Mouse (Mus musculus): ENCODE measurements at regions not wholly inside any gene's neighbourhood (a gene's known extent, or its start where the extent isn't known, plus 50 kb on each side); places are given as distances from the start of the nearest gene placed in this dataset.

DNA sequence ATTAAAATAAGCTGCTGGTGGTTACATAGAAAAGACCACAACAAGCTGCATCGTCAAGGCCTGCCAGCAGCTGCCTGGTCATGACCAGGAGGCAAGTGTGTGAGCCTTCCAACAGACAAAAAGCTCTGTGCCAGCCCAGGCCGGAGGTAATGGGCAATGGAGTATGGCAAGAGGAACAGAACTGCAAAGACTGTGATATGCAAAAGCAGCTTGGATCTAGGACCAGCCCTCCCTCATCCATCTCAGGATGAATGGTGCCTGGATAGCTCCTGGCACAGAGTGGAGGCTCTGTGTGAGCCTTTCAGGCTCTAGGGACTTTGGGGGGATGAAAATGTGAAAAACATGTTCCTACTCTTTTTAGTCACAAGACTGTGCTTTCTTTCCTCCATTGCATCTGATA, 402.5 kb upstream of the Tnp1 start:
- peak; percentile 10 for DNase-seq

- no peak for DNase-seq
These were observed 395.7 kb upstream of the Tnp1 start for GRCm38 (mm10) chr1:73411452-73411851.

GRCm38 (mm10) chr1:73399178-73399577, 383.5 kb upstream of the Tnp1 start:
- DNase-seq, result no peak

DNA sequence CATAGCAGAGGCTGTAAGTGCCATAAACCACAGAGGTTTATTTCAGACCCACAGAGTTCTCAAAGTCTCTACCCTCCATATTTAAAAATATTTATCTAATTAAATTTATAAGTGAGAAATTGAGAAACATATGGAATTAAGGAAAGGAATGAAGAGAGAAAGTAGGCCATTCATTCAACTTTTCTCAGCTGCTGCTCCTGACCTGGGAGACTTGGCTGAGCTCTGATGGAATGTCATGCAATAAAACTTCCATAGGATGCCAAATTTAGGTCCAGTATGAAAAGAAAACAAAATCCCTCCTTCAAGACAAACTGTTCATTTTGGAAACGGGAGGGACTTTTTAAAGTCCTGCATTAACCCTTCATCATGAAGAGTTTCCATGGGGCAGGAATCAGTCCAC, 379.3 kb upstream of the Tnp1 start:
- DNase-seq, result no peak

GRCm38 (mm10) chr1:73394466-73394865, 378.8 kb upstream of the Tnp1 start:
- no peak for DNase-seq

DNA sequence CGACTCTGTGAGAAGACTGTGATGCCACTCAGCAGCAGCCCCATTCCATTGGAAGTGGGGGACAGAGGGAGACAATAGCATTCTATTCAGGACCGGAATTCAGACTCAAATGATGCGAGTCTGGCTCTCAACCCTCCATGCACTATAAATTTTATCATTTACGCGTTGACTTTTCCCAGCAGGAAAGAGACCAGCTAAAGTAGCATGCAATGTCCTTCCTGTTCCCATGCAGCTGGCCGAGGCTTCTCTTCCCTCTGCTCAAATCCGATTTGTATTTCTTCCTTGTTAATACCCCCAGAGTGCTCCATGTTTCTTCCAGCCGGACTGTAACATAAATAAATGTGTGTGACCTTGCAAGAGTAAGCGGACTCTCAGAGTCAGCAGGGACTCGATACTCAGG, 376.4 kb upstream of the Tnp1 start:
- DNase-seq, result no peak

DNA sequence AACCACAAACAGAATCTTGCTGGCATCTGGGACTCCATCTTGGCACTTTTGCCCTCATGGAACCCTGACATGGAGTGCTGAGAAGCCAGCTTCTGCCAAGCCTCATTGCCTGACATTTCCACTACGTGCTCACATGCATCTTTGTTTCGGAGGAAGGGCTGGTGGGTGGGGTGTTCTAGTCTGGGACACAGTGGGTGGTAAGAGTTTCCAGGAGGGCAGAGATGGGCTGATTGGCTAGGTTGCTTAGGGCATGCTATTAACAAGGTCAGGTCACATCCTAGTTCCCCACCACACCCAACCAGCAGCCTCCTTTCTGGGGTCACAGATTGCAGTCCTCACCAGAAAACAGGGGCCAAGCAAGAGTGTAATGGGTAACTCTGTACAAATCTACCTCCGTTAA, 374.3 kb upstream of the Tnp1 start:
- DNase-seq, result no peak

- no peak for DNase-seq
These were observed 373.5 kb upstream of the Tnp1 start for GRCm38 (mm10) chr1:73389174-73389573.

DNA sequence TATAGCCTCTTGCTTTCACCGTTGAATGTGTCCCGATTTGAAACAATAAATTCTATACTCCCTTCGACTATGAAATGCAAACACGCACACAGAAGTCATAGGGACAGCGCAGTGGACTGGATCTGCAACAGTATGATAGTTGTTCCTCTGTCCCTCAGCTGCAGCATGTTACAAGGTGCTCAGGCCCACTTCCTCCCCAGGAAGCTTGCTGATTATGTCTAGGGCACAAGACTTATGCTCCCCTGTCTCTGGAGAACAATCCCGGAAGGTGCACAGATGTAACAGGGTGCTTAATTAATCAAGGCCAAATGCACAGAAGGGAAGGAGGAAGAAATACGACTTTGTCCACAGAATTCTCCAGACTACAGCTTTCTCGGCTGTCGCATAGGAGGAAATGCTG, 365.9 kb upstream of the Tnp1 start:
- DNase-seq, result no peak

DNA sequence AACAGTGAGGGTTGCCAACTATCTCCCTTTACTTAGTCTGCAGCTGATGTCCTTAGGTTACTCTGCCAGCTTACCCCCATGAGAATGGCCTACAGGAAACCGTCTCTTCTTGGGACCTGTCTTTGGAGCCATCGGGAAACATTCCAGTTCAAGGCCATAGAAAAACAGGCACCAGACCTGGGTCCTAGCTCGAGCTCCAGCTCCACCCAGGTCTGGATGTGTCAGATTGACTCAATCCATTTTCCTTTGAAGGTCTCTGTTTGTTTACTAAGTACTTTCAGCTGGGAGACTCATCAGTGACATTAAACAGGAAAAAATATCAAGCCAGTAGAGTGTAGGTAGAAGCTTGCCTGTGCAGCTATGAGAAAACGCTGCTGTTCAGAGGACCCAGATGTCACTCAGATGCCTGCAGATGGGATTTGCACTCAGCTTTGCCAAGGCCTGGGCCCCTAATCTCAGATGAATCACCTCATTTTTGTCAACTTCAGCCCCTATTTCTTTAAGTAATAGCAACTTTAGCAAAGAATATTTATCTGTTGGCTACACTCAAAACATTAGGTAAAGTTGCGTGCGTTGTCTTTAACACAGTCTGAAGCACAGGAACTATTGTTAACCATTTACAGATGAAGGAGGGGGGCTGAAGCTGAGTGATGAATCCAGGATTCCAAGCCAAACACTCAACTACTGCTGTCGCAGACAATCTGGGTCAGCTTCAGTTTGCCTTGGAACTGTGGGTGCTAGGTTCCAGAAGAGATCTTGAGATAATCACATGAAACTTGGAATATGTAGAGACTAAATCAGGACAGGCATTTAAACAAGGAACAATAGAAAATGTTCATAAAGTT, 359.0 kb upstream of the Tnp1 start:
- DNase-seq, result no peak

- no peak for DNase-seq
These were observed 352.5 kb upstream of the Tnp1 start for GRCm38 (mm10) chr1:73368222-73368621.

GRCm38 (mm10) chr1:73365842-73366241, 350.1 kb upstream of the Tnp1 start:
- DNase-seq, result no peak

GRCm38 (mm10) chr1:73364300-73364683, 348.6 kb upstream of the Tnp1 start:
- DNase-seq, result no peak

- DNase-seq, result peak; percentile 9
These were observed 348.0 kb upstream of the Tnp1 start for GRCm38 (mm10) chr1:73363549-73364299.

DNA sequence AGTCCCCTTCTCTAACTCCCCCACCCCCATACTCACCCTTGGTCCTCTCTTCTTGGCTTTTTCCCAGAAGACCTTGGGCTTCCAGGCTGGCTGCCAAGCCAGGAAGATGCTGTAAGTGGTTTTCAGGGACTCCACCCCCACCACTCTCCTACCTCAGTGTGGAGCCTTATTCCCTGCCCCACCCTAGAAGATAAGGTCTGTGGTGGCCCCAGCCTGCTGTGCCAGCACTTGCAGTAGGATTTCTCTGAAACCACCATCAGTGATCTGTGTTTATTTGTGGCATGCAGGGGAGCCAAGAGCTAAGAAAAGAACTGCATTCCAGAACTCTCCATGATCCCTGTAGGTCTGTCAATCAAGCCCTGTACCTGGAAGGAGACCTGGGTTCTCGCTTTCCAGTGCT, 346.4 kb upstream of the Tnp1 start:
- no peak for DNase-seq

- DNase-seq, result no peak
These were observed 345.6 kb upstream of the Tnp1 start for GRCm38 (mm10) chr1:73361300-73361699.

DNA sequence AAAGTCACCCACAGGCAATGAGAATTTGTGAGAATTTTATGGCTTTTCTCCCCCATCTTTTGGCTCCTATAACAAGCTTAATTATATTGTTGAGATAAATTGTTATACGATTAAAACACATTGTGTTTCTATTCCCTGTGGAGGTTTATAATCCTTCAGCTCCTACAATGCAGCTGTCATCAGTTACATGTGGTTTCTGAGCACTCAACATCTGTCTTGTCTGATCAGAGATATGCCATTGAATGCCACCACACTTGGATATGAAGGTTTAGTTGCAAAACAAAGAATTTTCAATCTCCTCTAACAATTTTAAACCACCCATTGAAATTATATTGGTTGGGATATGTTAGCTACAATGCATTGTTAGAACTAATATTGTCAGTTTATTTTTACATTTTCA, 338.7 kb upstream of the Tnp1 start:
- no peak for DNase-seq

- no peak for DNase-seq
These were observed 332.8 kb upstream of the Tnp1 start for GRCm38 (mm10) chr1:73348476-73348875.

- no peak for DNase-seq
These were observed 328.9 kb upstream of the Tnp1 start for GRCm38 (mm10) chr1:73344587-73344986.

DNA sequence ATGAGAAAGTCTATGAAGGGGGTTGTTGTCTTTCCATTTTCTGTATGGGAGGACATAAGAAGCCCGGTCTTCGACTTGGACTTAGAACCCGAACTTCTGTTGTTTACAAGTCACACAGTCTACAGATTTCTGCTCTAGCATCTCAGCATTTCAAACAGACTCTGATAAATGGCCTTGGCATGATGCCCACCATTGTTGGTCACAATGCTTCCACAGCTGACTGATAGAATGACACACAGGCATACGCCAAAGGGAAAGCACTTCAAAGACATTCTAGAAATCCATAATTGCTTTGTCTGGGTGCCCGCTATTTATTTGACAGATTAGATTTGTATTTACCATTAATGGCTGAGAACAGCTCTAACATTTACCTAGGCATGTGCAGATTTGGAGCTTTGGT, 326.2 kb upstream of the Tnp1 start:
- DNase-seq, result no peak

DNA sequence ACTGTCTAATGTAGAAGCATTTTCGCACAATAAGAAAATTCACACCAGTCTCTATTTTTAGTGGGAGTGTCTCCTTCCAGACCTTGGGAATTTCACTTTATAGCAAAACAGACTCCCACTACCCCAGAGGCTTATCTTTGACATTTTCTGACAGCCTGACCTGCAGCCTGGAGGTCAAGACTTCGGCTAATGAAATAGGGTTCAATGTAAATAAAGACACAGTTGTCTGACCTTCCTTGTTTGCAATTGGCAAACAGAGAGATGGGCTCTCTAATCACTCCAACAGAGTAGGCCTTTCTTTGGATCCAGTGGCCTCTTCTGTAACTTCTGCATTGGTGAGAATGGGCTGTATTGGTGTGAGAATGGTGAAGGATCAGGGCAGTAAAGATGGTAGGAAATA, 321.7 kb upstream of the Tnp1 start:
- no peak for DNase-seq

DNA sequence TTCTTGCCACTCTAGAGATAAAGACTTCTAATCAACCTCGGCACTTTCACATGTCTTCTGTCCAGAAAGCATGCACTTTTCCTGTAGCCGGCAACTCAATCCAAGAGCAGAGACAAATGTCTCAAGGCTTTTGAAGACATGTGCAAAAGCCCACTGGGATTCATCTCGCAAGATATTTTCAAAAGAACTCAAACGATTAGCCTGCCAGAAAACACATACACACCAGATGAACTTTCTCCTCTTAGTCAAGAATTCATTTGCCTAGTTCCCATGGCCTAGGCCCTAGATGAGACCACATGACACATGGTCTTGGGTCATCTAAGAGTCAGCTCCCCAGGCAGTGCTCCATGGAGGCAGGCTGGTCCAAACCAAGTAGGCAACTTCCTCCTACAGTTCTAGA, 293.8 kb upstream of the Tnp1 start:
- DNase-seq, result no peak

- DNase-seq, result no peak
These were observed 292.7 kb upstream of the Tnp1 start for GRCm38 (mm10) chr1:73308420-73308819.

DNA sequence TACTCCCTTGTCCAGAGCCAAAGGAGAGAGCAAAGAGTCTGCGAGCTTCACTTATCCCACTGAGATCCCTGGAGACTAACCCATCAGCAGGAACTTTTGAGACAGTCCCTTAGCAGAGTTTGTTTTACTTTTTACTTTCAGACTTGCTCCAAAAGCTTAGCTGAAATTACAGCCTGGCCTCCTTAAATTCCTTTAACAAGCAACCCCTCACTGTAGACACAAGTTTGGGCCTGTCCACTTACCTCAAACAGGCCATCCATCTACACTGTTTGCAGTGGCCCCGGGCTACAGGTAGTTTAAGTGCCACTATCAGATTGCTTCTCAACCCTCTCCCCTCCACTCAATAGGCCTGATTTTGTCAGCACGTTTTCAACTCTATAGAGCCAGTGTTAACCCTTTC, 291.5 kb upstream of the Tnp1 start:
- no peak for DNase-seq
